Mouse (Mus musculus): ENCODE data around the gene Fkbp9. TPM values are rescaled to one million over a fixed set of nuclear protein-coding genes. Genes with fewer than 3 reads are reported as not detected.

Fkbp9 gene
- polyA plus RNA-seq, 1 experiment, result 0.94 TPM

GRCm38 (mm10) chr6:56923726-56924707 lies 92.2 kb downstream of the Fkbp9 start, which contains the start of the genes Nt5c3 and Vmn1r4:
Nt5c3 (minus strand) TSS chr6:56923932.
Vmn1r4 (plus strand) TSS chr6:56924015.
- H3K9me3 ChIP-seq, result peaks cover 2% of the 10 kb centered on the region; the same call in 1 of the 2 replicates
- H3K4me3 ChIP-seq (replicated peaks), result peak within 1 kb of the TSS; percentile 97
- H3K36me3 ChIP-seq (replicated peaks; ENCODE audit: low read length), result peaks cover 15% of the 10 kb centered on the region
- peaks cover 25% of the 10 kb centered on the region for H3K4me1 ChIP-seq
- H3K27me3 ChIP-seq (replicated peaks), result no peaks in the 10 kb centered on the region
- TF ChIP-seq FLI1 (IDR thresholded peaks at IDR 0.05; ENCODE audit: low read length), result peak; percentile 81
- no peak for TF ChIP-seq GATA1 (IDR thresholded peaks at IDR 0.05; ENCODE audit: borderline replicate concordance, low read length)

Other genes with a start within 250 kb of the Fkbp9 start
- not detected in 2 replicates for gene Lsm5, start 127.3 kb upstream of the Fkbp9 start, polyA plus RNA-seq (2012; ENCODE audit: insufficient read depth, low replicate concordance)
- gene Avl9, start 117.2 kb upstream of the Fkbp9 start, polyA plus RNA-seq (2012; ENCODE audit: insufficient read depth, low replicate concordance), result 1.1 and 1.3 TPM in 2 replicates
- gene Kbtbd2, start 34.2 kb upstream of the Fkbp9 start, polyA plus RNA-seq (2012; ENCODE audit: insufficient read depth, low replicate concordance), result 0.78 and 2.1 TPM in 2 replicates
- 96.8 and 108 TPM in 2 replicates for gene Nt5c3, start 91.9 kb downstream of the Fkbp9 start, polyA plus RNA-seq (2012; ENCODE audit: insufficient read depth, low replicate concordance)
- gene Vmn1r4, start 92.0 kb downstream of the Fkbp9 start, polyA plus RNA-seq (2012; ENCODE audit: insufficient read depth, low replicate concordance), result not detected in 2 replicates
- gene Vmn1r5, start 138.2 kb downstream of the Fkbp9 start, polyA plus RNA-seq (2012; ENCODE audit: insufficient read depth, low replicate concordance), result not detected in 2 replicates
- gene Vmn1r6, start 165.2 kb downstream of the Fkbp9 start, polyA plus RNA-seq (2012; ENCODE audit: insufficient read depth, low replicate concordance), result not detected in 2 replicates
- gene Vmn1r7, start 193.3 kb downstream of the Fkbp9 start, polyA plus RNA-seq (2012; ENCODE audit: insufficient read depth, low replicate concordance), result not detected in 2 replicates
- gene Vmn1r8, start 200.2 kb downstream of the Fkbp9 start, polyA plus RNA-seq (2012; ENCODE audit: insufficient read depth, low replicate concordance), result not detected in 2 replicates
- gene Vmn1r9, start 234.7 kb downstream of the Fkbp9 start, polyA plus RNA-seq (2012; ENCODE audit: insufficient read depth, low replicate concordance), result not detected in 2 replicates